Mouse (Mus musculus) embryonic stem cell, embryonic (primary cell): ENCODE data around the gene Hmgcll1.

Experiments used
- CTCF ChIA-PET, 4 experiments: fragments of 300-600 bp in 2 of 4; fragments of 350-600 bp in 2 of 4; sonication (Branson Sonifier 250); formaldehyde crosslinking; loops; one replicate each; lab custom pipeline; 2022; ENCODE audit warnings: inconsistent platforms in 2 of 4; lab: Charles Lee
- POLR2A ChIA-PET, 4 experiments: fragments of 300-600 bp in 2 of 4; fragments of 350-600 bp in 2 of 4; sonication (Branson Sonifier 250); formaldehyde crosslinking; loops; one replicate each; lab custom pipeline; 2022; ENCODE audit warnings: antibody characterized with exemption in 4 of 4, inconsistent platforms in 1 of 4; lab: Charles Lee

Gene Hmgcll1

GRCm38 (mm10) chr9:76179221-76179620 lies 164.6 kb downstream of the Hmgcll1 start:
- POLR2A ChIA-PET = no interaction called here
- CTCF ChIA-PET = no interaction called here
